Mouse (Mus musculus) heart, embryonic 12.5 days (tissue): ENCODE measurements around the gene Rbms1. TPM values are rescaled to one million over a fixed set of nuclear protein-coding genes. Genes with fewer than 3 reads are reported as not detected.

ENCODE experiments used
- ATAC-seq: fragments of 200-750 bp; cut with Nextera tagmentation; 2 replicates; pipeline ENCODE4 v1.8.0; 2017; ENCODE audit warnings: moderate TSS enrichment, moderate library complexity; ENCODE audit not compliant: insufficient number of reproducible peaks, low FRiP score
- H3K27ac ChIP-seq: fragments of 300-500 bp; sonication (generic); 2 replicates; pipeline ENCODE4 v1.5.1; 2016; ENCODE audit warnings: mild to moderate bottlenecking, moderate library complexity; ENCODE audit not compliant: poor library complexity, severe bottlenecking
- H3K27me3 ChIP-seq: fragments of 300-500 bp; sonication (generic); replicated peaks from 2 replicates; pipeline ENCODE4 v1.6.1; 2016; ENCODE audit warnings: mild to moderate bottlenecking, moderate library complexity
- H3K36me3 ChIP-seq: fragments of 300-500 bp; sonication (generic); 2 replicates; pipeline ENCODE4 v1.6.1; 2016; ENCODE audit warnings: mild to moderate bottlenecking, moderate library complexity
- H3K4me1 ChIP-seq: fragments of 300-500 bp; sonication (generic); replicated peaks from 2 replicates; pipeline ENCODE4 v1.6.1; 2016; ENCODE audit warnings: mild to moderate bottlenecking
- H3K4me2 ChIP-seq: fragments of 300-500 bp; sonication (generic); 2 replicates; pipeline ENCODE4 v1.6.1; 2016; ENCODE audit warnings: mild to moderate bottlenecking, moderate library complexity
- H3K4me3 ChIP-seq: fragments of 300-500 bp; sonication (generic); 2 replicates; pipeline ENCODE4 v1.5.1; 2016; ENCODE audit warnings: mild to moderate bottlenecking
- H3K9ac ChIP-seq: fragments of 300-500 bp; sonication (generic); 2 replicates; pipeline ENCODE4 v1.6.1; 2016; ENCODE audit warnings: mild to moderate bottlenecking, moderate library complexity
- H3K9me3 ChIP-seq: fragments of 300-500 bp; sonication (generic); replicated peaks from 2 replicates; pipeline ENCODE4 v1.6.1; 2016; ENCODE audit warnings: mild to moderate bottlenecking, moderate library complexity
- WGBS: fragments of 180-500 bp; shearing (Covaris S2); methylation state at CpG from one replicate; pipeline ENCODE4 v1.1.7; 2016; 5-methylcytosine and 5-hydroxymethylcytosine counted together
- polyA plus RNA-seq: library from polyadenylated mRNA; unstranded; fragments of >200 nt; fragmentation: Nextera tagmentation; extraction: Ambion mirVana; gene quantifications from 2 replicates; pipeline ENCODE4 v1.2.1, GENCODE M21; 2016

The Rbms1 gene
- polyA plus RNA-seq, 1 experiment from 2014 or later: 107 TPM

DNA sequence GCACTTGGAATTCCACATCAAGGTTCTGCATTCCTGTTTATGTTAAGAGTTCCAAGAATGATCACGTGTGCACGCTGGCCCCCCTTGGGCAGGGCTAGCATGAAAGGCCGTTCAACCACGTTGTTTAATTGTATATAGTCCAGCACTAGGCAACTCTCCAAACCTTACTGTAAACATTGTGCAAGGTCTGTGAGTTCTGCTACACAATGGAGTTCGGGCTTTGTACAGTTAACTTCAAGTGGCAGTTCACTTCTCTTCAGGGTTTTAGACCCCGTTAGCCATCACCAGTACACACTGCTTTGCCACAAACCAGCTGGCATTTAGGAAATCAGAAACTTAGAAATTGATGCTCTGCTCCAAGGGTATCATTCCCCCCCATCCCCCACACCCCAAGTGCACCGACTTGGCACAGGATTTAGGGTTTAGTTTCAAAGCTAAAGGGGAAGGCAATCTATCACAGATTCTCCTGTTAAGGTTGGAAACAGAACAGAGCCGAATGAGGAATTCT, 22.5 kb downstream of the Rbms1 start:
- Histone ChIP-seq H3K9ac (no peak overlapping the region), H3K4me2 (peak overlapping the region; percentile 56)
- ATAC-seq: peak; percentile 64; the same call in 1 of the 2 replicates

GRCm38 (mm10) chr2:60939957-60940356, 23.0 kb downstream of the Rbms1 start:
- H3K4me2 ChIP-seq: peak overlapping the region; percentile 56
- WGBS: 70% methylated on average over 2 of the region's 2 CpGs
- H3K4me1 ChIP-seq: peaks cover 23% of the 10 kb centered on the region
- ATAC-seq: no peak
- H3K27ac ChIP-seq: peak overlapping the region; percentile 54
- H3K4me3 ChIP-seq: peak overlapping the region; percentile 20; the same call in 1 of the 2 replicates
- H3K27me3 ChIP-seq: no peaks in the 10 kb centered on the region
- H3K36me3 ChIP-seq: no peaks in the 10 kb centered on the region; the same call in 1 of the 2 replicates
- H3K9me3 ChIP-seq: no peaks in the 10 kb centered on the region
- no peak overlapping the region for H3K9ac ChIP-seq

More for the DNA sequence above, 22.5 kb downstream of the Rbms1 start:
- Histone ChIP-seq H3K36me3 (no peaks in the 10 kb centered on the region; the same call in 1 of the 2 replicates), H3K27ac (peak overlapping the region; percentile 73), H3K27me3 (no peaks in the 10 kb centered on the region), H3K4me3 (peak overlapping the region; percentile 12; the same call in 1 of the 2 replicates), H3K4me1 (peaks cover 17% of the 10 kb centered on the region), H3K9me3 (no peaks in the 10 kb centered on the region)
- 25% methylated on average over 8 of the region's 8 CpGs for WGBS

DNA sequence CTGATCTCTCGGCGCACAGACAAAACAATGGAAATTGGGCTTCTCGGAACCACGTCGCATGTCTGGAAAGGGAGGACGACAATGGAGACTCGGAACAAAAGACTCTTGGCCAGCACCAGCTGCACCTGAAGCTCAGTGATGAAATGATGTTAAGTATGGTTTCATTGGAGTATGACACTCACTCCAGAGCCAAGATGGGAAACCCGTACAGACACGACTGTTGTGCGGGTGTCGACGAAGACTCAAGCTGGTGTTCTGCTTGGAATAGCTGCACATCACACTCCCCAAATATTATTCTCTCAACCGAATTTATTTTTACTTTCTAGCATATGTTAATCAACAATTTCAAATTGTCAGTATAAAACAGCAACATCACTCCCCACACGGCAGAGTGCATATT, 26.1 kb downstream of the Rbms1 start:
- Histone ChIP-seq H3K4me3 (no peak overlapping the region), H3K4me1 (peaks cover 26% of the 10 kb centered on the region), H3K27ac (no peak overlapping the region), H3K4me2 (no peak overlapping the region), H3K36me3 (no peaks in the 10 kb centered on the region; the same call in 1 of the 2 replicates), H3K27me3 (no peaks in the 10 kb centered on the region), H3K9me3 (no peaks in the 10 kb centered on the region), H3K9ac (no peak overlapping the region)
- no peak for ATAC-seq
- 92% methylated on average over 14 of the region's 14 CpGs for WGBS

DNA sequence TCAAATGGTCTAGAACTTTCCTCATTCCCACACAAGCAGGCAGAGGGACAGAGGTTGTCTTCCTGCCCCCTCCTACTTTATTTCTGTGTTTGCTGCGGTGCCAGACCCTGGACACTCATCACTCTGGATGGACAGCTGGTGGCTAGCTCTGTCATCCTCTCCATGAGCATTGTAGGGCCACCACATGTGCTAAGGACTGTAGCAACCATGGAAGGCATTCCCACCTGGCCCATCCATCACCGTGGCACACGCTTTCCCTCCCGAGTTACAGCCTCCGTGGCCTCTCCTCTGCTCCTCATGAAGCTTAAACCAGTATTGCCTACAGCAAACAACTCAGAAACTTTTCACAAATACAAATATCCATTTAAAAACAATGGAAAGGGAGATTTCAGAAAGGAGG, 34.0 kb downstream of the Rbms1 start:
- Histone ChIP-seq H3K4me3 (no peak overlapping the region), H3K9ac (no peak overlapping the region), H3K9me3 (no peaks in the 10 kb centered on the region), H3K4me1 (peaks cover 27% of the 10 kb centered on the region), H3K4me2 (no peak overlapping the region), H3K36me3 (0 out of 2 replicates have a peak, but pooled peaks cover 4% of the 10 kb centered on the region), H3K27ac (no peak overlapping the region), H3K27me3 (no peaks in the 10 kb centered on the region)
- WGBS: 92% methylated on average over 5 of the region's 5 CpGs
- no peak for ATAC-seq

- H3K4me1 ChIP-seq: peaks cover 35% of the 10 kb centered on the region
- H3K9ac ChIP-seq: no peak overlapping the region
- H3K4me3 ChIP-seq: no peak overlapping the region
- H3K27me3 ChIP-seq: no peaks in the 10 kb centered on the region
- WGBS: 79% methylated on average over 8 of the region's 8 CpGs
- H3K27ac ChIP-seq: no peak overlapping the region
- no peaks in the 10 kb centered on the region for H3K9me3 ChIP-seq
- no peak; the same call in 1 of the 2 replicates for ATAC-seq
- 0 out of 2 replicates have a peak, but pooled peaks cover 4% of the 10 kb centered on the region for H3K36me3 ChIP-seq
- H3K4me2 ChIP-seq: no peak overlapping the region
Observed at GRCm38 (mm10) chr2:60927906-60928775, 34.9 kb downstream of the Rbms1 start.

DNA sequence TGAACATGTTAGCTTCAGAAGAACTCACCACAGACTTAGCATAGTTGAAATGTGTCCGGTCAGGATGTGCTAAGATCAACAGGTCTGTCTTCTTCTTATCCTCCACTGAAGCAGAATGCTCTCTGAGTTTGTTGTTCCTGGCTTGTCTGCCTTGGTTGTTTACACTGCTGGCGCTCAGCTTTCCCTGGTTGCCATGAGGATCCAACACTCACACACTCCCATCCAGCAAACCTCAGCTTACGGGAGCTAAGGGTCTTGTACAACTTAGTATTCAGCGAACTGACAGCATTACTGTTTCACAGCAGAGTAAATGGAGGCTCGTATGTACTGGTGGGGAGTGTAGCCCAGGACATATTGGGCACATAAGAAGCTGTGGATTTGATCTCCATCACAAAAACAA, 37.9 kb downstream of the Rbms1 start:
- Histone ChIP-seq H3K27me3 (no peaks in the 10 kb centered on the region), H3K4me1 (peaks cover 53% of the 10 kb centered on the region), H3K36me3 (0 out of 2 replicates have a peak, but pooled peaks cover 4% of the 10 kb centered on the region), H3K9me3 (no peaks in the 10 kb centered on the region), H3K27ac (no peak overlapping the region), H3K4me3 (no peak overlapping the region), H3K4me2 (no peak overlapping the region), H3K9ac (no peak overlapping the region)
- WGBS: 55% methylated on average over 5 of the region's 5 CpGs
- no peak for ATAC-seq

- no peak overlapping the region for H3K9ac ChIP-seq
- 0 out of 2 replicates have a peak, but pooled peaks cover 3% of the 10 kb centered on the region for H3K36me3 ChIP-seq
- WGBS: 51% methylated on average over 11 of the region's 11 CpGs
- peak overlapping the region; percentile 61; the same call in 1 of the 2 replicates for H3K27ac ChIP-seq
- H3K4me3 ChIP-seq: no peak overlapping the region
- H3K27me3 ChIP-seq: no peaks in the 10 kb centered on the region
- H3K4me2 ChIP-seq: no peak overlapping the region
- peaks cover 59% of the 10 kb centered on the region for H3K4me1 ChIP-seq
- H3K9me3 ChIP-seq: no peaks in the 10 kb centered on the region
- ATAC-seq: no peak
Observed at GRCm38 (mm10) chr2:60923756-60924544, 39.0 kb downstream of the Rbms1 start.

DNA sequence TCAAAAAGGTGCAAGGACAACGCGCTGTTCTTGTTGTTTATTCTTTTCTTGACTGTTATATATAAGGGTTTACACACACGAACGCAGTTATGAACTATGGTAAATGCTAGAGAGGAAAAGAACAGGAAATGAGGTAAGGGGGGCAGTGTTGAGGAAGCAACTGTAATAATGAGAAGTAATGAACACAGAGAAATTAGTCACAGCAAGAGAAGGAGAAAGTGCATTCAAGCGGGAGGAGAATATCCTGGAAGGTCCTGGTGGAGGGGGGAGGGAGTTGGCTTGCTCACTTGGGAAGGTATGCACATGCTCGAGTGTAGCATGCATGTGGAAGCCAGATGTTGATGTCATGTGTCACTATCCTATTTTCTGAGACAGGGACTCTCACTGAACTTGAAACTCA, 39.9 kb downstream of the Rbms1 start:
- no peaks in the 10 kb centered on the region for H3K27me3 ChIP-seq
- H3K4me2 ChIP-seq: no peak overlapping the region
- peaks cover 58% of the 10 kb centered on the region for H3K4me1 ChIP-seq
- WGBS: 47% methylated on average over 6 of the region's 6 CpGs
- H3K4me3 ChIP-seq: no peak overlapping the region
- peak overlapping the region; percentile 61 for H3K27ac ChIP-seq
- no peak overlapping the region for H3K9ac ChIP-seq
- H3K36me3 ChIP-seq: no peaks in the 10 kb centered on the region
- ATAC-seq: no peak
- H3K9me3 ChIP-seq: no peaks in the 10 kb centered on the region

GRCm38 (mm10) chr2:60922351-60922750, 40.6 kb downstream of the Rbms1 start:
- H3K4me2 ChIP-seq: no peak overlapping the region
- H3K4me3 ChIP-seq: no peak overlapping the region
- 51% methylated on average over 5 of the region's 5 CpGs for WGBS
- H3K9me3 ChIP-seq: no peaks in the 10 kb centered on the region
- no peaks in the 10 kb centered on the region for H3K36me3 ChIP-seq
- H3K27me3 ChIP-seq: no peaks in the 10 kb centered on the region
- no peak overlapping the region for H3K9ac ChIP-seq
- peak; percentile 44; the same call in 1 of the 2 replicates for ATAC-seq
- peaks cover 56% of the 10 kb centered on the region for H3K4me1 ChIP-seq
- H3K27ac ChIP-seq: peak overlapping the region; percentile 61

DNA sequence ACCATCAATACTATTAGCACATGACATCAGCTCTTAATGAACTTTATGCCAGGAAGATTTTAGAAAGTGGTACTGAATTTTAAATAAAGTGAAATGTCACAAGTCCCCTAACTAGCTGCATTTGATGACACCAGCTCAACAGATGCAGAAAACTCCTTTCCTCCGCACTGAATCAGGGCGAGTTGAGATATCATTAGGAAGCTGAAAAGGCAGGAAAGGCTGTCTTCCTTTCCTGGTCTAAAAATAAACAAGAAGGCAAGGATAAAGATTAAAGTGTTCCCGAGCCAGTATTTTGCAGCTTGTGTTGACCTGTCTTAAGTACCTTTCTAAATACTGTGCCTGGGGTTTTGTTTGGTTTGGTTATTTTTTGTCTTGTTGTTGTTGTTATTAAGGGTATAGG, 42.9 kb downstream of the Rbms1 start:
- no peaks in the 10 kb centered on the region for H3K36me3 ChIP-seq
- H3K27me3 ChIP-seq: no peaks in the 10 kb centered on the region
- H3K9ac ChIP-seq: no peak overlapping the region
- no peak overlapping the region for H3K4me2 ChIP-seq
- ATAC-seq: no peak
- peaks cover 68% of the 10 kb centered on the region for H3K4me1 ChIP-seq
- WGBS: 9% methylated on average over 3 of the region's 3 CpGs
- no peak overlapping the region for H3K27ac ChIP-seq
- no peaks in the 10 kb centered on the region for H3K9me3 ChIP-seq
- H3K4me3 ChIP-seq: no peak overlapping the region

- Histone ChIP-seq H3K27ac (no peak overlapping the region), H3K27me3 (no peaks in the 10 kb centered on the region), H3K4me1 (peaks cover 59% of the 10 kb centered on the region), H3K9ac (no peak overlapping the region), H3K9me3 (no peaks in the 10 kb centered on the region), H3K4me3 (no peak overlapping the region), H3K4me2 (no peak overlapping the region), H3K36me3 (no peaks in the 10 kb centered on the region)
- 65% methylated on average over 7 of the region's 7 CpGs for WGBS
- no peak for ATAC-seq
Observed at GRCm38 (mm10) chr2:60918401-60918800, 44.6 kb downstream of the Rbms1 start.
